Mouse (Mus musculus): ENCODE data around the gene Sugp2.

- no peak for TF ChIP-seq HCFC1 (IDR thresholded peaks at IDR 0.05; ENCODE audit: borderline replicate concordance, insufficient read depth, low read length)
- TF ChIP-seq ZC3H11A (IDR thresholded peaks at IDR 0.05; ENCODE audit: borderline replicate concordance, low read depth, low read length): no peak
These were observed 49.4 kb downstream of the Sugp2 start for GRCm38 (mm10) chr8:70283136-70284077.
